Mouse (Mus musculus): ENCODE data around the gene Kdm1a.

Kdm1a gene

GRCm38 (mm10) chr4:136546279-136547045 lies 56.1 kb downstream of the Kdm1a start:
- in situ Hi-C loops (cut with MboI; ENCODE audit: low sequenced_read_pairs): no loop called here

- in situ Hi-C loops (cut with MboI; ENCODE audit: low sequenced_read_pairs): no loop called here
These were observed 57.4 kb downstream of the Kdm1a start for GRCm38 (mm10) chr4:136545151-136545550.

GRCm38 (mm10) chr4:136526412-136526811 lies 76.1 kb downstream of the Kdm1a start:
- in situ Hi-C loops (cut with MboI; ENCODE audit: low sequenced_read_pairs): no loop called here

- in situ Hi-C loops (cut with MboI; ENCODE audit: low sequenced_read_pairs): no loop called here
These were observed 78.2 kb downstream of the Kdm1a start for GRCm38 (mm10) chr4:136524309-136524708.

- in situ Hi-C loops (cut with MboI; ENCODE audit: low sequenced_read_pairs): no loop called here
These were observed 80.6 kb downstream of the Kdm1a start for GRCm38 (mm10) chr4:136521898-136522297.

GRCm38 (mm10) chr4:136519866-136520265 lies 82.7 kb downstream of the Kdm1a start:
- in situ Hi-C loops (cut with MboI; ENCODE audit: low sequenced_read_pairs): no loop called here

GRCm38 (mm10) chr4:136518576-136518975 lies 83.9 kb downstream of the Kdm1a start:
- in situ Hi-C loops (cut with MboI; ENCODE audit: low sequenced_read_pairs): no loop called here

- in situ Hi-C loops (cut with MboI; ENCODE audit: low sequenced_read_pairs): no loop called here
These were observed 84.4 kb downstream of the Kdm1a start for GRCm38 (mm10) chr4:136518141-136518540.

GRCm38 (mm10) chr4:136512905-136513304 lies 89.6 kb downstream of the Kdm1a start:
- in situ Hi-C loops (cut with MboI; ENCODE audit: low sequenced_read_pairs): no loop called here

- in situ Hi-C loops (cut with MboI; ENCODE audit: low sequenced_read_pairs): no loop called here
These were observed 90.8 kb downstream of the Kdm1a start for GRCm38 (mm10) chr4:136511708-136512107.

GRCm38 (mm10) chr4:136509857-136510256 lies 92.7 kb downstream of the Kdm1a start:
- in situ Hi-C loops (cut with MboI; ENCODE audit: low sequenced_read_pairs): no loop called here

GRCm38 (mm10) chr4:136505426-136506215 lies 96.9 kb downstream of the Kdm1a start:
- in situ Hi-C loops (cut with MboI; ENCODE audit: low sequenced_read_pairs): no loop called here

Measured in CH12F3 (cell line).